ENCODE assay signal across 25 mouse cellular contexts in the genomic region with DNA sequence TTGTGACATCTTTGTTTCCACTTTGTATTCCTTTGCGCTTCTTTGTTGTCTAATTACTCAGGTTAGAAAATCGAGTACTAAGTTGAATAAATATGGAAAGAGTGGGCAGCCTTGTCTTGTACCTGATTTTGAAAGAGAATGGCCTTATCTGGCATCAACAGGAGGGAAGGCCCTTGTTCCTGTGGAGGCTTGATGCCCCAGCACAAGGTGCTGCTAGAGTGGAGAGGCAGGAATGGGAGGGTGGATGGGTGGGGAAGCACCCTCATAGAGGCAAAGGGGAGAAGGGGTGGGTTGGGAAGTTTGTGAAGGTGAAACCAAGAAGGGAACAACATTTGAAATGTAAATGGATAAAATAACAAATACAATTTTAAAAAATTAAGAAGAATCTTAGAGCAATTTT.
DNase-seq lines count a peak whose midpoint lies in the region; ATAC-seq and TF ChIP-seq lines count a peak whose summit lies in the region.
"Had no signal": no experiment of that assay in that cellular context is flagged by ENCODE, and none has a peak within 500 bp of the region (broad histone marks: within the 10 kb centered on the region; RNA-seq: fewer than 3 reads in every experiment).

No protein-coding gene starts in this region.

- H3K4me2 ChIP-seq in liver, postnatal 0 days (ENCODE audit: low read depth, low read length), result no peak overlapping the region
- H3K4me2 ChIP-seq in liver, embryonic 12.5 days, result no peak overlapping the region
- H3K4me2 ChIP-seq: embryonic facial prominence, embryonic 13.5 days; embryonic facial prominence, embryonic 15.5 days; forebrain, embryonic 12.5 days had no signal

- intact Hi-C loops in heart, postnatal 10 days (cut with DNase I), result no loop called here

- H3K27me3 ChIP-seq in liver, postnatal 0 days (ENCODE audit: insufficient read depth, low read length), result no peaks in the 10 kb centered on the region
- H3K27me3 ChIP-seq in liver, embryonic 12.5 days (replicated peaks), result no peaks in the 10 kb centered on the region
- H3K27me3 ChIP-seq: CH12.LX; embryonic facial prominence, embryonic 13.5 days; embryonic facial prominence, embryonic 15.5 days; forebrain, embryonic 12.5 days had no signal

- no peak for ATAC-seq in liver, postnatal 0 days
- peak; percentile 53 for ATAC-seq in liver, embryonic 12.5 days
- ATAC-seq: CD4-positive, CD25-positive, alpha-beta regulatory T cell, adult 4 months; forebrain, embryonic 14.5 days; forebrain, embryonic 16.5 days had no signal

- no peaks in the 10 kb centered on the region for H3K9me3 ChIP-seq in liver, postnatal 0 days (ENCODE audit: low read length)
- no peaks in the 10 kb centered on the region for H3K9me3 ChIP-seq in liver, embryonic 12.5 days (replicated peaks)
- H3K9me3 ChIP-seq: embryonic facial prominence, embryonic 13.5 days; embryonic facial prominence, embryonic 15.5 days; forebrain, embryonic 10.5 days; forebrain, embryonic 12.5 days had no signal

- H3K9ac ChIP-seq in liver, postnatal 0 days (replicated peaks), result no peak overlapping the region
- H3K9ac ChIP-seq in liver, embryonic 12.5 days, result no peak overlapping the region
- H3K9ac ChIP-seq: embryonic facial prominence, embryonic 13.5 days; embryonic facial prominence, embryonic 15.5 days; forebrain, embryonic 12.5 days had no signal

- H3K4me1 ChIP-seq in liver, postnatal 0 days (ENCODE audit: insufficient read depth), result no peaks in the 10 kb centered on the region
- H3K4me1 ChIP-seq in liver, embryonic 12.5 days, result peaks cover 12% of the 10 kb centered on the region; the same call in 1 of the 2 replicates
- H3K4me1 ChIP-seq: embryonic facial prominence, embryonic 13.5 days; embryonic facial prominence, embryonic 15.5 days; forebrain, embryonic 10.5 days; forebrain, embryonic 12.5 days had no signal

- no peaks in the 10 kb centered on the region for H3K36me3 ChIP-seq in liver, postnatal 0 days (replicated peaks; ENCODE audit: insufficient read depth, low read length)
- no peaks in the 10 kb centered on the region for H3K36me3 ChIP-seq in liver, embryonic 12.5 days
- H3K36me3 ChIP-seq: embryonic facial prominence, embryonic 13.5 days; embryonic facial prominence, embryonic 15.5 days; forebrain, embryonic 10.5 days; forebrain, embryonic 12.5 days had no signal

- H3K4me3 ChIP-seq in liver, postnatal 0 days (ENCODE audit: low read depth, low read length), result no peak overlapping the region
- H3K4me3 ChIP-seq in liver, embryonic 12.5 days, result no peak overlapping the region
- H3K4me3 ChIP-seq: embryonic facial prominence, embryonic 13.5 days; embryonic facial prominence, embryonic 15.5 days; erythroblast, embryonic 14.5 days; forebrain, embryonic 10.5 days; forebrain, embryonic 12.5 days had no signal

- WGBS in liver, postnatal 0 days (ENCODE audit: insufficient replicate concordance), result 89% methylated on average over 2 of the region's 2 CpGs
- 81% methylated on average over 2 of the region's 2 CpGs for WGBS in liver, embryonic 12.5 days (ENCODE audit: insufficient replicate concordance)

- no peak overlapping the region for H3K27ac ChIP-seq in liver, postnatal 0 days (ENCODE audit: low read depth)
- H3K27ac ChIP-seq in liver, embryonic 12.5 days, result no peak overlapping the region
- H3K27ac ChIP-seq: embryonic facial prominence, embryonic 13.5 days; embryonic facial prominence, embryonic 15.5 days; forebrain, embryonic 10.5 days; forebrain, embryonic 12.5 days had no signal

- peak; percentile 4 for DNase-seq in liver
- DNase-seq in liver, postnatal 0 days, result no peak
- no peak for DNase-seq in heart, postnatal 10 days
- DNase-seq in kidney, adult 18-20 months, result no peak
- DNase-seq: adrenal gland, adult 2 months; adrenal gland, postnatal 10 days; adrenal gland, postnatal 25 days; B cell, adult 2 months; cerebellum, adult 11 months; cerebellum, adult 18-20 months; cerebellum, adult 8-10 months; cerebellum, adult 9-11 months; cerebellum, postnatal 14 days; cerebellum, postnatal 36 days; embryo, embryonic 11 days had no signal

- no peak for TF ChIP-seq EP300 in liver, postnatal 0 days (IDR thresholded peaks at IDR 0.05; ENCODE audit: low read depth)

- TF ChIP-seq CTCF in liver, postnatal 0 days (IDR thresholded peaks at IDR 0.05; ENCODE audit: low read depth), result no peak
